Mouse (Mus musculus) left cerebral cortex, adult 2 months (tissue): ENCODE data around the gene Tmem82. TPM values are rescaled to one million over a fixed set of nuclear protein-coding genes. Genes with fewer than 3 reads are reported as not detected.
A peak's percentile ranks its signal among the peaks of the same experiment; 100 is the strongest.

ENCODE experiments used
- DNase-seq, 2 experiments: peaks; one replicate each; pipeline ENCODE4 v3.0.0; 2021 to 2022; ENCODE audit warnings: low spot score in 2 of 2, mixed read lengths in 1 of 2; ENCODE audit errors: extremely low spot score in 1 of 2
- H3K27ac ChIP-seq: fragments of 200-600 bp; 2 replicates; pipeline ENCODE4 v1.8.1; 2022
- H3K4me3 ChIP-seq: fragments of 200-600 bp; 2 replicates; pipeline ENCODE4 v1.8.1; 2022
- CTCF ChIP-seq: fragments of 200-600 bp; IDR thresholded peaks from 2 replicates; pipeline ENCODE4 v1.8.1; 2022; ENCODE audit warnings: antibody characterized with exemption, mild to moderate bottlenecking, moderate library complexity
- intact Hi-C: fragments of 180-260 bp; cut with DNase I; formaldehyde crosslinking; loops from one replicate; pipeline ENCODE4 v1.15.1; 2025
- total RNA-seq, 2 experiments: library from RNA; stranded (reverse); gene quantifications; 2 replicates each; pipeline ENCODE4 v1.2.3; 2021

Gene Tmem82
- total RNA-seq, 2 experiments from 2014 or later = 0.30 to 1.1 TPM

DNA sequence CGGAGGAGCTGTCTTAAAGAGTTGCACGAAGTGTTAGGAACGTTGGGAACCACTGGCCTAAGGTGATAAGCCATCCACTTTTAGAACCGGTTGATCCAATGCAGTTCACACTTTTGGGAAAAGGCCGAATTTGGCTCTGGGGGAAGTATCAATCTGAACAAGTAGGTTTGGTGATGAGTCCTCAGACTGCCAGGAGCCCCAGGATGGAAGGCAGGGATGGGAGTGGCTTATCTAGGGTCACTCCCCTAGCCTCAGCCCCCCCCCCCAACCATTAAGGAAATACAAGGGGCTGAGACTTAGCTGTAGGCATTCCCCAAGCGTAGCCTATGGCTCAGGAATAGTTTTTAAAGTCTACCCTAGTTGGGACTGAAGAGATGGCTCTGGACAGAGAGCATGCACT, 52.2 kb downstream of the Tmem82 start:
- no peak for TF ChIP-seq CTCF
- intact Hi-C loops = no loop called here

DNA sequence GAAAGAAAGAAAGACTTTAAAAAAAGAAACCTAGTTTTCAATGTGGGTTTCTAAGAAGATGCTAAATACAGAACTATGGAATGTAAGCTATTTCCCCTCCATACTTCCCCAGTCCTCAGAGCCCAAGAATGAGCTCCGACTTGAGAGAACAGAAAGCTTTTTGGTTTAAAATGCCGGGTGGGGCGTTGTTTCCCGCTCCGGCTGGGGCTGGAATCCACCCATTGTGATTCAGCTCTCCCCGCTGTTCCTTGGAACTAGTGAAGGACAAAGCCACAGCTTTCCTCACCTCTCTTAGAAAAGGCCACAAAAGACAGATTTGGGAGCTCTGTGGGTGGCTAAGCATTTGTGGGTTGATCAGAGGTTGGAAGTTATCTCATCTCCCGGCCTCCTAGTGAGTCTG, 53.1 kb downstream of the Tmem82 start:
- Histone ChIP-seq H3K4me3 (no peak overlapping the region), H3K27ac (peak overlapping the region; percentile 40)
- intact Hi-C loops = no loop called here
- no peak for TF ChIP-seq CTCF
- DNase-seq = no peak

More for the DNA sequence above, 52.2 kb downstream of the Tmem82 start:
- Histone ChIP-seq H3K27ac (no peak overlapping the region), H3K4me3 (no peak overlapping the region)
- no peak for DNase-seq

DNA sequence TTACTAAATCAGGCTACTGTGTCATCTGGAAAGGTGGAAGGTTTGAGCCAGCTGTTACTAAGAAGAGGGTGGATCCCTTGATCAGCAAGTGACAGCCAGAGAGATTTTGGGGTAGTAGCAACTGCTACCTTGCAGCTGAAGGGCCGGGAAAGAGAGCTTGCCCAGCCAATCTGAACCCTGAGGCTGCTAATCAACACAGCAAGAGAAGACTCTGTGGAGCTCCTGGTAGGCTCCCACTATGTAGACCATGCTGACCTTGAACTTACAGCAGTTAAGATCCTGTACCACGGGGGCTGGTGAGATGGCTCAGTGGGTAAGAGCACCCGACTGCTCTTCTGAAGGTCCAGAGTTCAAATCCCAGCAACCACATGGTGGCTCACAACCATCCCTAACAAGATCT, 53.8 kb downstream of the Tmem82 start:
- TF ChIP-seq CTCF = no peak
- no peak overlapping the region for H3K4me3 ChIP-seq
- H3K27ac ChIP-seq = no peak overlapping the region
- no peak for DNase-seq
- intact Hi-C loops = no loop called here

DNA sequence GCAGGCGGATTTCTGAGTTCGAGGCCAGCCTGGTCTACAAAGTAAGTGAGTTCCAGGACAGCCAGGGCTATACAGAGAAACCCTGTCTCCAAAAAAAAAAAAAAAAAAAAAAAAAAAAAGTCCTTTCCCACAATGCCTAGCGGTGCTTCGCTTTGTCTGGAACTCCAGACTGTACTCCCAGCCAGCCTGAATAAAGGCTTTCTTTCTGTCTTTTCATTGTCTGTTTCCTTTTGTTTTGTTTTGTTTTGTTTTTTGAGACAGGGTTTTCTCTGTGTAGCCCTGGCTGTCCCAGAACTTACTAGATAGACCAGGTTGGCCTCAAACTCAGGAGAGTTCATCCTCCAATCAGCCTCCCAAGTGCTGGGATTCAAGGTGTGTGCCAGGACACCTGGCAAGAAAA, 54.2 kb downstream of the Tmem82 start:
- no peak for TF ChIP-seq CTCF
- DNase-seq = no peak
- intact Hi-C loops = no loop called here
- H3K4me3 ChIP-seq = no peak overlapping the region
- no peak overlapping the region for H3K27ac ChIP-seq

Other genes starting within 250 kb of the Tmem82 start
- gene Clcnka, start 219.9 kb downstream of the Tmem82 start, total RNA-seq = under 1 TPM in 1 of 2 experiments, not detected in 1; 0.36 TPM
- not detected for gene Clcnkb, start 202.6 kb downstream of the Tmem82 start, total RNA-seq
- gene Hspb7, start 197.9 kb downstream of the Tmem82 start, total RNA-seq = under 1 TPM; 0.40 to 0.57 TPM
- gene Srarp, start 182.5 kb downstream of the Tmem82 start, total RNA-seq = 1 to 10 TPM; 3.8 to 4.2 TPM
- gene Zbtb17, start 174.0 kb downstream of the Tmem82 start, total RNA-seq = 10 to 100 TPM; 45.3 to 46.4 TPM
- 10 to 100 TPM; 68.0 to 73.2 TPM for gene Spen, start 80.0 kb downstream of the Tmem82 start, total RNA-seq
- 1 to 10 TPM in 1 of 2 experiments, under 1 TPM in 1; 0.75 to 1.1 TPM for gene Fblim1, start 12.5 kb downstream of the Tmem82 start, total RNA-seq
- gene Slc25a34, start 5.2 kb upstream of the Tmem82 start, total RNA-seq = 1 to 10 TPM; 3.2 TPM
- 10 to 100 TPM; 90.1 to 94.2 TPM for gene Plekhm2, start 46.3 kb upstream of the Tmem82 start, total RNA-seq
- gene Rsc1a1, start 67.0 kb upstream of the Tmem82 start, total RNA-seq = 1 to 10 TPM; 1.1 to 1.2 TPM
- gene Ddi2, start 104.8 kb upstream of the Tmem82 start, total RNA-seq = 10 to 100 TPM; 47.8 to 48.5 TPM
- 1 to 10 TPM; 2.0 to 2.7 TPM for gene Agmat, start 128.0 kb upstream of the Tmem82 start, total RNA-seq
- gene Dnajc16, start 172.3 kb upstream of the Tmem82 start, total RNA-seq = 10 to 100 TPM; 43.4 to 43.7 TPM
- gene Casp9, start 175.0 kb upstream of the Tmem82 start, total RNA-seq = 10 to 100 TPM; 22.1 to 22.4 TPM
- not detected for gene Cela2a, start 207.5 kb upstream of the Tmem82 start, total RNA-seq
- not detected for gene Ctrc, start 227.7 kb upstream of the Tmem82 start, total RNA-seq